Mouse (Mus musculus): Measurements from ENCODE around the gene Ssxb3. TPM values are rescaled to one million over a fixed set of nuclear protein-coding genes. Genes with fewer than 3 reads are reported as not detected.
"Not testable (repeated sequence)": the region's sequence is repeated elsewhere in the genome, so short reads cannot be mapped to it uniquely, and the experiment has no call there.

Gene Ssxb3
- polyA plus RNA-seq (2014; fragmentation: Nextera tagmentation; extraction: Ambion mirVana) = not detected in 2 replicates

DNA sequence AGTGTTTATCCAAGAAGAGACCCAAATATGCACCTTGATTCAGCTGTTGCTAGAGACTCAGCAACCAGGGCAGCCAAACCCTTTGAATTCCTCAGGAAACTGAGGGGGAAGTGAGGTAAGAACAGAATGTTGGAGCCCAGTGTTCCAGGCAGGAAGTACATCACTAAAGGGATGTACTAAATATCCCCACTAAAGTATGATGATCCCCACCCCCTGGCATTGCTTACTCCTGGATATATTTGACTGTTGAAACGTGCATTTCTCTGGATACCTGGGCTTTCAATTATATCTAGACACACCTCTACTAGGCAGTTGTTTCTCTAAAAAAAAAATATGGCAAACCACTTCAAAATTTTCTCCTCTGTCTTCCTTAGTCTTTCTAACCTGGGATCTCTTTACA is at the start of gene Ssxb3:
TSS of gene Ssxb3 (minus strand) at position 101 of the 400 bp plus-strand sequence.
- H3K27me3 ChIP-seq (ENCODE audit: control insufficient read depth, insufficient read depth, low read length); DNase-seq (ENCODE audit: low spot score); H3K36me3 ChIP-seq (replicated peaks; ENCODE audit: control insufficient read depth, insufficient read depth); H3K4me2 ChIP-seq (replicated peaks); H3K4me1 ChIP-seq (replicated peaks; ENCODE audit: control insufficient read depth, insufficient read depth, low read length); H3K4me3 ChIP-seq (replicated peaks; ENCODE audit: low read length); H3K9ac ChIP-seq; H3K9me3 ChIP-seq (ENCODE audit: control insufficient read depth, low read length); H3K27ac ChIP-seq; ATAC-seq (ENCODE audit: low FRiP score): not testable (repeated sequence)
- WGBS = 17% methylated on average over 1 of the region's 1 CpGs

DNA sequence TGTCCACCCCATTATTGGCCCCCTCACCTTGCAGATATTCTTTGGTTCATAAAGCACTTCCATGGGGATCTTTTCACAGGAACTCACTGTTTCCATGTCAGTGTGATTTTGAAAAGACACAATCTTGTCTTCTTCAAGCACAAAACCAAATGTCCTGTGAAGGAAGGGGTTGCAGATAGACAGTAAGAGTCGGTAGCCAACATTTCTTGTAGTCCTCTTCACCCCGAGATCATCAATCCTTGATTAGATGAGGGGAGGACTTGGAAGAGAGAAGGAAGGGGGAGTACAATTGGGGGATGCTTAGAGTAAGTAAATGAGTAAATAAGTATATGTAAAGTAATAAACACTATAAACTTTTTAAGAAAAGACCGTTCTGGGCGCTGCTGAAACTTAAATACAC is 43.5 kb downstream of the Ssxb3 start, which contains the start of gene Ssxb6:
TSS of gene Ssxb6 (minus strand) at position 101 of the 400 bp plus-strand sequence.
- not testable (repeated sequence) for H3K36me3 ChIP-seq (replicated peaks; ENCODE audit: control insufficient read depth, insufficient read depth); H3K9ac ChIP-seq; H3K27me3 ChIP-seq (ENCODE audit: control insufficient read depth, insufficient read depth, low read length); DNase-seq (ENCODE audit: low spot score); H3K4me2 ChIP-seq (replicated peaks); H3K9me3 ChIP-seq (ENCODE audit: control insufficient read depth, low read length); H3K27ac ChIP-seq; H3K4me1 ChIP-seq (replicated peaks; ENCODE audit: control insufficient read depth, insufficient read depth, low read length); H3K4me3 ChIP-seq (replicated peaks; ENCODE audit: low read length); ATAC-seq (ENCODE audit: low FRiP score)
- WGBS = 78% methylated on average over 4 of the region's 4 CpGs

Other genes starting within 250 kb of the Ssxb3 start
- not detected in 2 replicates for gene Ssxb9, start 224.8 kb downstream of the Ssxb3 start, polyA plus RNA-seq (2014; fragmentation: Nextera tagmentation; extraction: Ambion mirVana)
- not detected in 2 replicates for gene Ssxb1, start 178.5 kb downstream of the Ssxb3 start, polyA plus RNA-seq (2014; fragmentation: Nextera tagmentation; extraction: Ambion mirVana)
- gene Ssxb2, start 130.1 kb downstream of the Ssxb3 start, polyA plus RNA-seq (2014; fragmentation: Nextera tagmentation; extraction: Ambion mirVana) = not detected in 2 replicates
- not detected in 2 replicates for gene Gm14459, start 66.9 kb downstream of the Ssxb3 start, polyA plus RNA-seq (2014; fragmentation: Nextera tagmentation; extraction: Ambion mirVana)
- gene Ssxb6, start 43.6 kb downstream of the Ssxb3 start, polyA plus RNA-seq (2014; fragmentation: Nextera tagmentation; extraction: Ambion mirVana) = not detected in 2 replicates
- not detected in 2 replicates for gene Ssxb8, start 99.0 kb upstream of the Ssxb3 start, polyA plus RNA-seq (2014; fragmentation: Nextera tagmentation; extraction: Ambion mirVana)
- gene Ssx9, start 156.6 kb upstream of the Ssxb3 start, polyA plus RNA-seq (2014; fragmentation: Nextera tagmentation; extraction: Ambion mirVana) = not detected in 2 replicates
- not detected in 2 replicates for gene Ssxb5, start 211.9 kb upstream of the Ssxb3 start, polyA plus RNA-seq (2014; fragmentation: Nextera tagmentation; extraction: Ambion mirVana)

All from hindbrain, embryonic 14.5 days (tissue).